Mouse (Mus musculus): ENCODE measurements around the gene Kcnc4. TPM values are rescaled to one million over a fixed set of nuclear protein-coding genes. Genes with fewer than 3 reads are reported as not detected.

Gene Kcnc4
- polyA plus RNA-seq, 2 experiments: not detected

- no peaks in the 10 kb centered on the region for H3K9me3 ChIP-seq (ENCODE audit: control insufficient read depth, low read length)
- H3K27me3 ChIP-seq (ENCODE audit: control insufficient read depth, insufficient read depth, low read length): no peaks in the 10 kb centered on the region
- H3K4me2 ChIP-seq (ENCODE audit: low read depth): no peak overlapping the region
- H3K36me3 ChIP-seq (replicated peaks; ENCODE audit: control insufficient read depth, insufficient read depth, low read depth): no peaks in the 10 kb centered on the region
- TF ChIP-seq EP300 (IDR thresholded peaks at IDR 0.05; ENCODE audit: low read depth) (no peak), CTCF (IDR thresholded peaks at IDR 0.05; ENCODE audit: low read depth) (no peak)
- DNase-seq (ENCODE audit: low read depth in 3 of 3, low spot score in 3 of 3) (no peak), ATAC-seq (ENCODE audit: insufficient read depth) (no peak)
- H3K4me3 ChIP-seq (ENCODE audit: insufficient read depth in 1 of 2, low read depth in 2 of 2, low read length in 2 of 2): no peak overlapping the region
- H3K4me1 ChIP-seq (replicated peaks; ENCODE audit: control insufficient read depth in 2 of 2, insufficient read depth in 2 of 2, low read length in 1 of 2): no peaks in the 10 kb centered on the region
- H3K9ac ChIP-seq (replicated peaks): no peak overlapping the region
- H3K27ac ChIP-seq: no peak overlapping the region
- WGBS (ENCODE audit: insufficient replicate concordance): 71% methylated on average over 3 of the region's 3 CpGs
Observed at GRCm38 (mm10) chr3:107417287-107417644, 42.1 kb downstream of the Kcnc4 start.

DNA sequence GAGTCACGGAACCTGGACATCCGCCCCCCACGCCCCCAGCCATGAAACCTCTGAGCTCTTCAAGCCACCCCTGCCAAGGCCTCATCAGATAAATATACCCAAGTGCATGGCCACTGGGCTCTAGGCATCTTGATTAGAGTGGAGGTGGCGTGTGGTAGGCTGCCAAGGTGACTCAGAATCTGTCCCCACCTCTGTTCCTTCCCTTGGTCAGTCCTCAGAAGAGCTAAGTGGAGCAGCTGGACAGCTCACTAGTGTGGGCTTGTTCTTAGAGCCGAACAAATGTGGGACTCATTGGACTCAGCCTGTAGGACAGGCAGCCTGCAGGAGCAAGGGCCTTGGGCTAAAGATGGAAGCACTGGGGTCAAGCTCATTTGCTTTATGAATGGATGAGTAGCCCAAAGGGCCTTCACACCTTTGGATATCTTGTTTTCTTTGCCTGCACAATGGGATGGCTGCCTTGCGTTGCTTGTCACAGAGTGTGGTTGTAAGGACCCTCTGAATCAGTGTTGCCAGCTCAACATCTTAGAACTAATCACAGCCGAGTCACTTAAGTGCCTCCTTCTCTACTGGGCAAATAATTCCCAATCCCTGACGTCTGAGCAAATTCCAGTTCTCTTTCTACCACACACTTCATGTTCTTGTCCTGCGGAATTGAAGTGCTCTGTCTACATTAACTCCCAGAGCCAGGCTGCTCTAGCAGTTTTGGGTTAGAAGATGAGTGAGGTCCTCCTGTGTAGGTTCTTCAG is 42.6 kb downstream of the Kcnc4 start:
- TF ChIP-seq CTCF (IDR thresholded peaks at IDR 0.05; ENCODE audit: low read depth): no peak
- TF ChIP-seq EP300 (IDR thresholded peaks at IDR 0.05; ENCODE audit: low read depth): no peak
- ATAC-seq (ENCODE audit: insufficient read depth): no peak

DNA sequence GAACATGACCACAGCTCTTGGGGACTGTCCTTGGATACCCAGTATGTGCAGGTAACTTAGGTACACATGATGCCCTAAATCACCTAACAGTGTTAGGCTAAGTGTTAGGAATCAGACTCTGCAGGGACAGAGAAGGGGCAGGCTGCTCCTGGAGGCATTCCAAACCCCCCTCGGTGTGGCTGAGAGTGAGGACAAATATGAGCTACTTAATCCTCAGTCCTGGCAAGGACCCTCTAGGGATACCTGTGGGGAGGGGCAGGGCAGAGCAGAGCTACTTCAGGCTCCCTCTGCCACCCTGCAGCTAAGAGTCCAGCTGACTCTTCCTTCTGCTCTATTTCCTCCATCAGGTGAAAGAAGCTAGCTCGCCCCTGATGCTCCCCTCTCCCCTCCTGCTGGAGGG is 46.3 kb downstream of the Kcnc4 start:
- H3K9me3 ChIP-seq (ENCODE audit: control insufficient read depth, low read length): no peaks in the 10 kb centered on the region
- TF ChIP-seq EP300 (IDR thresholded peaks at IDR 0.05; ENCODE audit: low read depth) (no peak), CTCF (IDR thresholded peaks at IDR 0.05; ENCODE audit: low read depth) (no peak)
- no peaks in the 10 kb centered on the region for H3K4me1 ChIP-seq (replicated peaks; ENCODE audit: control insufficient read depth in 2 of 2, insufficient read depth in 2 of 2, low read length in 1 of 2)
- H3K27me3 ChIP-seq (ENCODE audit: control insufficient read depth, insufficient read depth, low read length): no peaks in the 10 kb centered on the region
- 25% methylated on average over 2 of the region's 2 CpGs for WGBS (ENCODE audit: insufficient replicate concordance)
- ATAC-seq (ENCODE audit: insufficient read depth) (no peak), DNase-seq (ENCODE audit: low read depth in 3 of 3, low spot score in 3 of 3) (no peak)
- no peak overlapping the region for H3K4me2 ChIP-seq (ENCODE audit: low read depth)
- no peak overlapping the region for H3K27ac ChIP-seq
- no peaks in the 10 kb centered on the region for H3K36me3 ChIP-seq (replicated peaks; ENCODE audit: control insufficient read depth, insufficient read depth, low read depth)
- H3K4me3 ChIP-seq (ENCODE audit: insufficient read depth in 1 of 2, low read depth in 2 of 2, low read length in 2 of 2): no peak overlapping the region
- H3K9ac ChIP-seq (replicated peaks): no peak overlapping the region

More for the DNA sequence above, 42.6 kb downstream of the Kcnc4 start:
- no peak for DNase-seq (ENCODE audit: low read depth in 3 of 3, low spot score in 3 of 3)
- Histone ChIP-seq H3K4me2 (ENCODE audit: low read depth) (no peak overlapping the region), H3K27me3 (ENCODE audit: control insufficient read depth, insufficient read depth, low read length) (no peaks in the 10 kb centered on the region), H3K4me3 (ENCODE audit: insufficient read depth in 1 of 2, low read depth in 2 of 2, low read length in 2 of 2) (no peak overlapping the region), H3K4me1 (replicated peaks; ENCODE audit: control insufficient read depth in 2 of 2, insufficient read depth in 2 of 2, low read length in 1 of 2) (no peaks in the 10 kb centered on the region), H3K36me3 (replicated peaks; ENCODE audit: control insufficient read depth, insufficient read depth, low read depth) (no peaks in the 10 kb centered on the region), H3K9me3 (ENCODE audit: control insufficient read depth, low read length) (no peaks in the 10 kb centered on the region), H3K9ac (replicated peaks) (no peak overlapping the region), H3K27ac (no peak overlapping the region)
- WGBS (ENCODE audit: insufficient replicate concordance): 58% methylated on average over 9 of the region's 9 CpGs

DNA sequence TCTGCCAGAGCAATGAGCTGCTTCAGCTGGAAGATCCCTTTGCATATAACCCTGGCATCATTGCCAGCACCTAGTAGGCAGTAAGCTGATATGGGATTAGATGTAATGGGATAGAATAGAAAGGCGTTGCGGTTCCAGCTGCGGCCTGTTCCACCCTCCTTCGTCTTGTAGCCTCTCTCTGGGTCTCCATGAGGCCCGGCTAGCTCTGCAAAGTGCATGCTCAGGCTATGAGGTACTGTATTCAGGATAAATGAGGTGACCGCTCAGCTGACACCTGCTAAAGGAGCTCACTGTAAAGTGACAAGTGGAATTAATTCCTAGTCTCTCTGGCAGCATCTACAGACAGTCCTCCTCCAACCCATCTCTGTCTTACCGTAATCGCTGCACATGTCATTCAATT is 46.8 kb downstream of the Kcnc4 start:
- no peak overlapping the region for H3K4me2 ChIP-seq (ENCODE audit: low read depth)
- H3K27ac ChIP-seq: no peak overlapping the region
- no peak overlapping the region for H3K4me3 ChIP-seq (ENCODE audit: insufficient read depth in 1 of 2, low read depth in 2 of 2, low read length in 2 of 2)
- DNase-seq (ENCODE audit: low read depth in 3 of 3, low spot score in 3 of 3) (no peak), ATAC-seq (ENCODE audit: insufficient read depth) (no peak)
- no peak overlapping the region for H3K9ac ChIP-seq (replicated peaks)
- H3K27me3 ChIP-seq (ENCODE audit: control insufficient read depth, insufficient read depth, low read length): no peaks in the 10 kb centered on the region
- H3K9me3 ChIP-seq (ENCODE audit: control insufficient read depth, low read length): no peaks in the 10 kb centered on the region
- TF ChIP-seq CTCF (IDR thresholded peaks at IDR 0.05; ENCODE audit: low read depth) (no peak), EP300 (IDR thresholded peaks at IDR 0.05; ENCODE audit: low read depth) (no peak)
- H3K36me3 ChIP-seq (replicated peaks; ENCODE audit: control insufficient read depth, insufficient read depth, low read depth): no peaks in the 10 kb centered on the region
- no peaks in the 10 kb centered on the region for H3K4me1 ChIP-seq (replicated peaks; ENCODE audit: control insufficient read depth in 2 of 2, insufficient read depth in 2 of 2, low read length in 1 of 2)
- 69% methylated on average over 8 of the region's 8 CpGs for WGBS (ENCODE audit: insufficient replicate concordance)

GRCm38 (mm10) chr3:107411669-107412068 is 47.7 kb downstream of the Kcnc4 start:
- Histone ChIP-seq H3K9me3 (ENCODE audit: control insufficient read depth, low read length) (no peaks in the 10 kb centered on the region), H3K9ac (replicated peaks) (no peak overlapping the region), H3K4me2 (ENCODE audit: low read depth) (no peak overlapping the region), H3K27ac (no peak overlapping the region), H3K36me3 (replicated peaks; ENCODE audit: control insufficient read depth, insufficient read depth, low read depth) (no peaks in the 10 kb centered on the region), H3K27me3 (ENCODE audit: control insufficient read depth, insufficient read depth, low read length) (no peaks in the 10 kb centered on the region), H3K4me1 (replicated peaks; ENCODE audit: control insufficient read depth in 2 of 2, insufficient read depth in 2 of 2, low read length in 1 of 2) (no peaks in the 10 kb centered on the region), H3K4me3 (ENCODE audit: insufficient read depth in 1 of 2, low read depth in 2 of 2, low read length in 2 of 2) (no peak overlapping the region)
- ATAC-seq (ENCODE audit: insufficient read depth) (no peak), DNase-seq (ENCODE audit: low read depth in 3 of 3, low spot score in 3 of 3) (no peak)
- WGBS (ENCODE audit: insufficient replicate concordance): 48% methylated on average over 4 of the region's 4 CpGs
- TF ChIP-seq EP300 (IDR thresholded peaks at IDR 0.05; ENCODE audit: low read depth): no peak
- no peak for TF ChIP-seq CTCF (IDR thresholded peaks at IDR 0.05; ENCODE audit: low read depth)
